Mouse (Mus musculus): ENCODE data around the gene Dera.
"Not testable (repeated sequence)": the region's sequence is repeated elsewhere in the genome, so short reads cannot be mapped to it uniquely, and the experiment has no call there.

Gene Dera

GRCm38 (mm10) chr6:137754056-137754856, at the start of gene Dera:
TSS of gene Dera (plus strand) at chr6:137754546.
- peak; percentile 46 for DNase-seq (ENCODE audit: low spot score)

GRCm38 (mm10) chr6:137706209-137706608, 48.1 kb upstream of the Dera start:
- no peak for DNase-seq (ENCODE audit: low spot score)

- not testable (repeated sequence) for DNase-seq (ENCODE audit: low spot score)
Observed at GRCm38 (mm10) chr6:137708726-137709405, 45.5 kb upstream of the Dera start.

- DNase-seq (ENCODE audit: low spot score): no peak
Observed at GRCm38 (mm10) chr6:137710179-137711037, 43.9 kb upstream of the Dera start.

- no peak for DNase-seq (ENCODE audit: low spot score)
Observed at GRCm38 (mm10) chr6:137712654-137713309, 41.6 kb upstream of the Dera start.

GRCm38 (mm10) chr6:137713310-137713664, 41.1 kb upstream of the Dera start:
- DNase-seq (ENCODE audit: low spot score): no peak

- no peak for DNase-seq (ENCODE audit: low spot score)
Observed at GRCm38 (mm10) chr6:137716802-137717201, 37.5 kb upstream of the Dera start.

- DNase-seq (ENCODE audit: low spot score): no peak
Observed at GRCm38 (mm10) chr6:137722220-137722931, 32.0 kb upstream of the Dera start.

- no peak for DNase-seq (ENCODE audit: low spot score)
Observed at GRCm38 (mm10) chr6:137723898-137724297, 30.4 kb upstream of the Dera start.

- DNase-seq (ENCODE audit: low spot score): no peak
Observed at GRCm38 (mm10) chr6:137734460-137734845, 19.9 kb upstream of the Dera start.

- peak; percentile 77 for DNase-seq (ENCODE audit: low spot score)
Observed at GRCm38 (mm10) chr6:137734846-137735609, 19.3 kb upstream of the Dera start, which contains the start of gene Strap. TSS of gene Strap (plus strand) at chr6:137735078.

- DNase-seq (ENCODE audit: low spot score): no peak
Observed at GRCm38 (mm10) chr6:137735671-137736238, 18.6 kb upstream of the Dera start.

- no peak for DNase-seq (ENCODE audit: low spot score)
Observed at GRCm38 (mm10) chr6:137740972-137741371, 13.4 kb upstream of the Dera start.

GRCm38 (mm10) chr6:137744700-137745099, 9.6 kb upstream of the Dera start:
- DNase-seq (ENCODE audit: low spot score): no peak

GRCm38 (mm10) chr6:137747174-137747928, 7.0 kb upstream of the Dera start:
- DNase-seq (ENCODE audit: low spot score): no peak

GRCm38 (mm10) chr6:137751551-137752274, 2.6 kb upstream of the Dera start:
- DNase-seq (ENCODE audit: low spot score): no peak

GRCm38 (mm10) chr6:137752275-137752655, 2.1 kb upstream of the Dera start:
- DNase-seq (ENCODE audit: low spot score): no peak

GRCm38 (mm10) chr6:137754857-137755232, 499 bp downstream of the Dera start:
- no peak for DNase-seq (ENCODE audit: low spot score)

- DNase-seq (ENCODE audit: low spot score): no peak
Observed at GRCm38 (mm10) chr6:137756310-137756709, 2.0 kb downstream of the Dera start.

Measured in urinary bladder, postnatal 10 days (tissue).